Mouse (Mus musculus): ENCODE data around the gene Trp53i13. TPM values are rescaled to one million over a fixed set of nuclear protein-coding genes. Genes with fewer than 3 reads are reported as not detected.

Gene Trp53i13
- polyA plus RNA-seq, 1 experiment from 2014 or later: 28.5 TPM

GRCm38 (mm10) chr11:77505291-77505980, 10.3 kb downstream of the Trp53i13 start:
- Histone ChIP-seq H3K9ac (no peak overlapping the region), H3K4me3 (replicated peaks) (no peak overlapping the region), H3K4me1 (replicated peaks) (peaks cover 34% of the 10 kb centered on the region), H3K27ac (peak overlapping the region; percentile 75), H3K27me3 (replicated peaks) (no peaks in the 10 kb centered on the region), H3K36me3 (peaks cover 53% of the 10 kb centered on the region), H3K9me3 (no peaks in the 10 kb centered on the region), H3K4me2 (replicated peaks) (0 out of 2 replicates have a peak overlapping the region, but pooled peaks have one; percentile 17)
- WGBS: 79% methylated on average over 22 of the region's 22 CpGs
- ATAC-seq: peak; percentile 66

GRCm38 (mm10) chr11:77504377-77504776, 11.4 kb downstream of the Trp53i13 start:
- peaks cover 37% of the 10 kb centered on the region for H3K4me1 ChIP-seq (replicated peaks)
- H3K36me3 ChIP-seq: peaks cover 61% of the 10 kb centered on the region
- no peak overlapping the region for H3K4me3 ChIP-seq (replicated peaks)
- H3K9me3 ChIP-seq: no peaks in the 10 kb centered on the region
- whole genome bisulfite sequencing: 92% methylated on average over 19 of the region's 19 CpGs
- H3K27ac ChIP-seq: peak overlapping the region; percentile 66; the same call in 1 of the 2 replicates
- no peak overlapping the region for H3K9ac ChIP-seq
- no peak for ATAC-seq
- H3K4me2 ChIP-seq (replicated peaks): no peak overlapping the region
- H3K27me3 ChIP-seq (replicated peaks): no peaks in the 10 kb centered on the region

- H3K4me2 ChIP-seq (replicated peaks): no peak overlapping the region
- WGBS: 68% methylated on average over 3 of the region's 3 CpGs
- no peak for ATAC-seq
- H3K4me1 ChIP-seq (replicated peaks): peaks cover 40% of the 10 kb centered on the region
- H3K9ac ChIP-seq: no peak overlapping the region
- no peaks in the 10 kb centered on the region for H3K27me3 ChIP-seq (replicated peaks)
- no peak overlapping the region for H3K4me3 ChIP-seq (replicated peaks)
- H3K9me3 ChIP-seq: no peaks in the 10 kb centered on the region
- H3K36me3 ChIP-seq: peaks cover 64% of the 10 kb centered on the region
- no peak overlapping the region for H3K27ac ChIP-seq
Measured at GRCm38 (mm10) chr11:77503511-77503910, 12.3 kb downstream of the Trp53i13 start.

GRCm38 (mm10) chr11:77502481-77502880, 13.3 kb downstream of the Trp53i13 start:
- Histone ChIP-seq H3K9me3 (no peaks in the 10 kb centered on the region), H3K4me3 (replicated peaks) (no peak overlapping the region), H3K27ac (no peak overlapping the region), H3K36me3 (peaks cover 63% of the 10 kb centered on the region), H3K27me3 (replicated peaks) (no peaks in the 10 kb centered on the region), H3K4me1 (replicated peaks) (peaks cover 41% of the 10 kb centered on the region), H3K4me2 (replicated peaks) (no peak overlapping the region), H3K9ac (no peak overlapping the region)
- 78% methylated on average over 6 of the region's 6 CpGs for WGBS
- no peak for ATAC-seq

- 84% methylated on average over 4 of the region's 4 CpGs for WGBS
- Histone ChIP-seq H3K4me2 (replicated peaks) (no peak overlapping the region), H3K9ac (no peak overlapping the region), H3K27ac (no peak overlapping the region), H3K4me3 (replicated peaks) (no peak overlapping the region), H3K9me3 (no peaks in the 10 kb centered on the region), H3K36me3 (peaks cover 58% of the 10 kb centered on the region), H3K4me1 (replicated peaks) (peaks cover 44% of the 10 kb centered on the region), H3K27me3 (replicated peaks) (no peaks in the 10 kb centered on the region)
- no peak for ATAC-seq
Measured at GRCm38 (mm10) chr11:77501971-77502370, 13.8 kb downstream of the Trp53i13 start.

GRCm38 (mm10) chr11:77501392-77501791, 14.4 kb downstream of the Trp53i13 start:
- peaks cover 42% of the 10 kb centered on the region for H3K4me1 ChIP-seq (replicated peaks)
- WGBS: 23% methylated on average over 5 of the region's 5 CpGs
- H3K4me2 ChIP-seq (replicated peaks): no peak overlapping the region
- no peaks in the 10 kb centered on the region for H3K27me3 ChIP-seq (replicated peaks)
- H3K36me3 ChIP-seq: peaks cover 52% of the 10 kb centered on the region
- no peaks in the 10 kb centered on the region for H3K9me3 ChIP-seq
- ATAC-seq: no peak
- H3K27ac ChIP-seq: no peak overlapping the region
- no peak overlapping the region for H3K9ac ChIP-seq
- no peak overlapping the region for H3K4me3 ChIP-seq (replicated peaks)

GRCm38 (mm10) chr11:77500361-77501325, 15.1 kb downstream of the Trp53i13 start:
- no peak overlapping the region for H3K27ac ChIP-seq
- peaks cover 48% of the 10 kb centered on the region for H3K36me3 ChIP-seq
- no peaks in the 10 kb centered on the region for H3K27me3 ChIP-seq (replicated peaks)
- ATAC-seq: no peak
- no peak overlapping the region for H3K4me3 ChIP-seq (replicated peaks)
- peaks cover 42% of the 10 kb centered on the region for H3K4me1 ChIP-seq (replicated peaks)
- no peak overlapping the region for H3K4me2 ChIP-seq (replicated peaks)
- no peak overlapping the region; the same call in 1 of the 2 replicates for H3K9ac ChIP-seq
- WGBS: 76% methylated on average over 17 of the region's 17 CpGs
- no peaks in the 10 kb centered on the region for H3K9me3 ChIP-seq

- Histone ChIP-seq H3K4me3 (replicated peaks) (no peak overlapping the region), H3K9me3 (no peaks in the 10 kb centered on the region), H3K27ac (no peak overlapping the region), H3K9ac (no peak overlapping the region), H3K4me2 (replicated peaks) (no peak overlapping the region), H3K4me1 (replicated peaks) (peaks cover 50% of the 10 kb centered on the region), H3K27me3 (replicated peaks) (no peaks in the 10 kb centered on the region), H3K36me3 (peaks cover 35% of the 10 kb centered on the region)
- ATAC-seq: no peak
- 84% methylated on average over 7 of the region's 7 CpGs for WGBS
Measured at GRCm38 (mm10) chr11:77499354-77499753, 16.4 kb downstream of the Trp53i13 start.

GRCm38 (mm10) chr11:77498261-77499139, 17.3 kb downstream of the Trp53i13 start:
- no peak for ATAC-seq
- Histone ChIP-seq H3K9ac (no peak overlapping the region), H3K36me3 (peaks cover 26% of the 10 kb centered on the region), H3K4me3 (replicated peaks) (no peak overlapping the region), H3K27me3 (replicated peaks) (no peaks in the 10 kb centered on the region), H3K9me3 (no peaks in the 10 kb centered on the region), H3K4me1 (replicated peaks) (peaks cover 56% of the 10 kb centered on the region), H3K4me2 (replicated peaks) (no peak overlapping the region), H3K27ac (peak overlapping the region; percentile 45)
- 73% methylated on average over 12 of the region's 12 CpGs for WGBS

GRCm38 (mm10) chr11:77497851-77498250, 17.9 kb downstream of the Trp53i13 start:
- H3K4me3 ChIP-seq (replicated peaks): no peak overlapping the region
- peaks cover 56% of the 10 kb centered on the region for H3K4me1 ChIP-seq (replicated peaks)
- no peaks in the 10 kb centered on the region for H3K27me3 ChIP-seq (replicated peaks)
- no peak overlapping the region for H3K4me2 ChIP-seq (replicated peaks)
- H3K9me3 ChIP-seq: no peaks in the 10 kb centered on the region
- WGBS: 55% methylated on average over 4 of the region's 4 CpGs
- H3K27ac ChIP-seq: peak overlapping the region; percentile 45
- peaks cover 20% of the 10 kb centered on the region for H3K36me3 ChIP-seq
- no peak for ATAC-seq
- no peak overlapping the region for H3K9ac ChIP-seq

- Histone ChIP-seq H3K4me2 (replicated peaks) (no peak overlapping the region), H3K27ac (peak overlapping the region; percentile 41), H3K9ac (no peak overlapping the region), H3K27me3 (replicated peaks) (no peaks in the 10 kb centered on the region), H3K36me3 (peaks cover 17% of the 10 kb centered on the region), H3K4me1 (replicated peaks) (peaks cover 57% of the 10 kb centered on the region), H3K4me3 (replicated peaks) (no peak overlapping the region), H3K9me3 (no peaks in the 10 kb centered on the region)
- WGBS: 40% methylated on average over 6 of the region's 6 CpGs
- no peak for ATAC-seq
Measured at GRCm38 (mm10) chr11:77497341-77497756, 18.4 kb downstream of the Trp53i13 start.

GRCm38 (mm10) chr11:77495507-77495906, 20.3 kb downstream of the Trp53i13 start:
- H3K36me3 ChIP-seq: peaks cover 11% of the 10 kb centered on the region
- peak overlapping the region; percentile 97 for H3K4me2 ChIP-seq (replicated peaks)
- no peaks in the 10 kb centered on the region for H3K27me3 ChIP-seq (replicated peaks)
- no peaks in the 10 kb centered on the region for H3K9me3 ChIP-seq
- H3K4me3 ChIP-seq (replicated peaks): no peak overlapping the region
- peak overlapping the region; percentile 28 for H3K27ac ChIP-seq
- H3K4me1 ChIP-seq (replicated peaks): peaks cover 63% of the 10 kb centered on the region
- H3K9ac ChIP-seq: no peak overlapping the region
- no peak for ATAC-seq

All from intestine, embryonic 15.5 days (tissue).